Mouse (Mus musculus) central nervous system, embryonic 18 days (tissue): ENCODE data around the gene Gata1. TPM values are rescaled to one million over a fixed set of nuclear protein-coding genes. Genes with fewer than 3 reads are reported as not detected.

Source experiments
- polyA plus RNA-seq: library from polyadenylated mRNA; depleted of rRNA; stranded (reverse); fragments of >200 nt; gene quantifications from 2 replicates; pipeline ENCODE4 v1.2.3, GENCODE M21; 2012; rRNA removed

The Gata1 gene
- 0.04 TPM in 2 replicates for polyA plus RNA-seq

GRCm38 (mm10) chrX:7977892-7978291 is at the start of gene Gata1:
TSS of gene Gata1 (minus strand) at chrX:7978071.

GRCm38 (mm10) chrX:8018286-8018685 is 40.4 kb upstream of the Gata1 start, which contains the start of gene Glod5:
TSS of gene Glod5 (minus strand) at chrX:8018492.

GRCm38 (mm10) chrX:7947108-7947899 is 30.6 kb downstream of the Gata1 start, which contains the start of gene Hdac6:
TSS of gene Hdac6 (minus strand) at chrX:7947889.

GRCm38 (mm10) chrX:7928270-7928790 is 49.5 kb downstream of the Gata1 start, which contains the start of gene Eras:
TSS of gene Eras (minus strand) at chrX:7928607.

GRCm38 (mm10) chrX:7919601-7920383 is 58.1 kb downstream of the Gata1 start, which contains the start of gene Pcsk1n:
TSS of gene Pcsk1n (plus strand) at chrX:7919822.

Other genes starting within 250 kb of the Gata1 start
- 110 and 112 TPM in 2 replicates for gene Praf2, start 249.6 kb downstream of the Gata1 start, polyA plus RNA-seq
- 75.3 and 82.4 TPM in 2 replicates for gene Ccdc120, start 227.2 kb downstream of the Gata1 start, polyA plus RNA-seq
- 10.8 and 12.2 TPM in 2 replicates for gene Tfe3, start 215.5 kb downstream of the Gata1 start, polyA plus RNA-seq
- gene Gripap1, start 188.3 kb downstream of the Gata1 start, polyA plus RNA-seq, result 82.2 and 88.5 TPM in 2 replicates
- gene Kcnd1, start 155.8 kb downstream of the Gata1 start, polyA plus RNA-seq, result 5.8 and 6.5 TPM in 2 replicates
- 37.3 and 40.7 TPM in 2 replicates for gene Otud5, start 136.7 kb downstream of the Gata1 start, polyA plus RNA-seq
- 23.3 and 24.1 TPM in 2 replicates for gene Pim2, start 99.8 kb downstream of the Gata1 start, polyA plus RNA-seq
- gene Slc35a2, start 94.0 kb downstream of the Gata1 start, polyA plus RNA-seq, result 49.2 and 53.2 TPM in 2 replicates
- gene Pqbp1, start 78.8 kb downstream of the Gata1 start, polyA plus RNA-seq, result 198 and 220 TPM in 2 replicates
- gene Timm17b, start 78.7 kb downstream of the Gata1 start, polyA plus RNA-seq, result 41.4 and 42.9 TPM in 2 replicates
- not detected in 2 replicates for gene Gm10491, start 70.2 kb downstream of the Gata1 start, polyA plus RNA-seq
- not detected in 2 replicates for gene Gm10490, start 68.5 kb downstream of the Gata1 start, polyA plus RNA-seq
- 122 and 133 TPM in 2 replicates for gene Pcsk1n, start 58.2 kb downstream of the Gata1 start, polyA plus RNA-seq
- 0.07 and 0.17 TPM in 2 replicates for gene Eras, start 49.5 kb downstream of the Gata1 start, polyA plus RNA-seq
- gene Hdac6, start 30.2 kb downstream of the Gata1 start, polyA plus RNA-seq, result 114 and 115 TPM in 2 replicates
- gene Glod5, start 40.4 kb upstream of the Gata1 start, polyA plus RNA-seq, result 0.62 and 1.5 TPM in 2 replicates
- gene Suv39h1, start 96.7 kb upstream of the Gata1 start, polyA plus RNA-seq, result 40.4 and 40.9 TPM in 2 replicates
- gene Was, start 112.4 kb upstream of the Gata1 start, polyA plus RNA-seq, result 0.53 and 0.60 TPM in 2 replicates
- 270 and 294 TPM in 2 replicates for gene Wdr13, start 154.8 kb upstream of the Gata1 start, polyA plus RNA-seq
- 369 and 393 TPM in 2 replicates for gene Rbm3, start 167.8 kb upstream of the Gata1 start, polyA plus RNA-seq
- 28.9 and 29.2 TPM in 2 replicates for gene Tbc1d25, start 198.1 kb upstream of the Gata1 start, polyA plus RNA-seq
- gene Ebp, start 215.4 kb upstream of the Gata1 start, polyA plus RNA-seq, result 24.3 TPM in 2 replicates
- 94.0 and 103 TPM in 2 replicates for gene Porcn, start 228.5 kb upstream of the Gata1 start, polyA plus RNA-seq